Mouse (Mus musculus) spleen, adult 2 months (tissue): ENCODE measurements around the gene Mrs2.

Experiments
- CTCF ChIP-seq: fragments of 200-500 bp; IDR thresholded peaks from 2 replicates; pipeline ENCODE4 v1.5.1; 2011; ENCODE audit warnings: mild to moderate bottlenecking, inconsistent platforms; ENCODE audit not compliant: insufficient read depth, insufficient read length, insufficient replicate concordance; ENCODE audit errors: extremely low read depth
- POLR2A ChIP-seq: fragments of 200-500 bp; IDR thresholded peaks from 2 replicates; pipeline ENCODE4 v1.6.1; 2011; ENCODE audit warnings: low read depth, low read length, inconsistent platforms

DNA sequence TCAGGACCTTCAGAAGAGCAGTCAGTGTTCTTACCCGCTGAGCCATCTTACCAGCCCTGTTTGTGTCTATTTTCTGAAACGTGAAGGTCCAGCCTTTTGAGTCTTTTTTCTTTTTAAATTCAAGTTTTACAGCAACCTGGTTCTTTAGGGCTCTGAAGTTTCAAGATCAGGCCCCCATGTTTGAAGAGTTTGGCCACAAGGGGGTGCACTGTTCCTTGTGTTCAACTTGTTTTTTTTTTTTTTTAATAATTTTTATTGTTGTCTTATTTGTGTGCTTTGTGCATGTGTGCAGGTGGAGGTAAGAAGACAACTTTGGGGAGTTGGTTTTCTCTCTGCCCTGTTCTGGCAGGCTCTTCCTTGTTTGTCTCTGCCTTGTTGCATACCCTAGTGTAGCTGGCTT is 4.5 kb upstream of the Mrs2 start:
- TF ChIP-seq POLR2A: no peak
- TF ChIP-seq CTCF: no peak
